Mouse (Mus musculus) gastrocnemius, postnatal 4 days (tissue): ENCODE measurements around the gene Gm10842. TPM values are rescaled to one million over a fixed set of nuclear protein-coding genes. Genes with fewer than 3 reads are reported as not detected.
"Not testable (repeated sequence)": the region's sequence is repeated elsewhere in the genome, so short reads cannot be mapped to it uniquely, and the experiment has no call there.

ENCODE experiments used
- DNase-seq, 2 experiments: peaks; one replicate each; pipeline ENCODE4 v3.0.0; 2021 to 2022; ENCODE audit warnings: low spot score in 2 of 2, mixed read lengths in 2 of 2
- long read RNA-seq, 2 experiments: library from polyadenylated mRNA; stranded (forward); transcript quantifications; one replicate each; pipeline ENCODE4 v2.0.0; 2021
- total RNA-seq, 2 experiments: library from RNA; stranded (reverse); gene quantifications; 2 replicates each; pipeline ENCODE4 v1.2.3; 2021

Gm10842 gene
- not detected for total RNA-seq
- long read RNA-seq, experiment 1, result 0 reads
- long read RNA-seq, experiment 2, result 0 reads

DNA sequence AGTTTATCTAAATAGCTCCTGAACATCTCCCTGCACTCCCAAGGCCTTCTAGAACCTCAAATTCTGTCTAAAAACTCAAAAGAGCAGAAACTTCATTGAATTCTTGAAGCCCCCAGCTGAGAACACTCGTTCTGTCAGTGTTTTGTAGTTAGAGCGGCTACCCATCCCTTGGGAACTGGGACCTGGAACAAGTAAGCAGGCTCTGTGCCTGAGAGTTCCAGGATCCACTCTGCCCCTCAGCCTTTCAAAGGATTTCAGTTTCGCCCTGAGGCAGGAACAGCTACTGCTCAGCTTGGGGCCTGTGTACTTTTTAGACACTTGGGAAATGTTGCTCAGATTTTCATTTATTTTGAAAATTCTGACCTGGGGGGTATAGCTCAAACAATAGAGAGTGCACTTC lies at the start of gene Gm10842:
Gene Gm10842, plus strand, starts transcription at position 301 of the 400 bp plus-strand sequence.
- DNase-seq, result no peak

DNA sequence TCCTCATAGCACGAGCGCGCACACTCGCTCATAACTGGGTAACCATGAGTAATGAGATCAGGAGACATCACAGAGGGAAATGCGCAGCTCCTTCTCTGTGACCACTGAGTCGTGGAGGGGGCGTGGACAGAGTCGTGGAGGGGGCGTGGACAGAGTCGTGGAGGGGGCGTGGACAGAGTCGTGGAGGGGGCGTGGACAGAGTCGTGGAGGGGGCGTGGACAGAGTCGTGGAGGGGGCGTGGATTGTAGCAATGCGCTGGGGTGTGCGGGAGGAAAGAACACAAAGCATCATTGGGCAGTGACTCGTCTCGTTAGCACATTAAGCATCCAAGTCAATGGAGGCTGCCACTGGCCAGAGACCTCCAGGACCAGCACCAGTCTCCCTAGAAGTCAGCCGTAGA lies 34.2 kb upstream of the Gm10842 start:
- not testable (repeated sequence) for DNase-seq

DNA sequence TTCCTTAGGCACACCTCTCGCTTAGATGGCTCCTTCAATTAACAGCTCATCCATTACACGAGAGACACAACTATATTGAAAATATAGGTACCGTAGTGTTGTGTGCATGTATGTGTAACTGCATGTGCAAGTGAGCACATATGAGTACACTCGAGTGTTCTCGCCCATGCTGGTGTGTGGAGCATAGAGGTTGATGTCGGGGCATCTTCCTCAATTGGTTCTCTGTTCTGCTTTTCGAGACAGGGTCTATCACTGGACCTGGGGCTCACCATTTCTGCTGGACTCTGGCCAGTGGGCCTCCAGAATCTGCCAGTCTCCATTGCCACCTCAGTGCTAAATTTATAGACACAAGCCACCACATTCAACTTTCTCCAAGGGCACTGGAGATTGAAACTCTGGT lies 28.9 kb upstream of the Gm10842 start:
- DNase-seq, result no peak

DNA sequence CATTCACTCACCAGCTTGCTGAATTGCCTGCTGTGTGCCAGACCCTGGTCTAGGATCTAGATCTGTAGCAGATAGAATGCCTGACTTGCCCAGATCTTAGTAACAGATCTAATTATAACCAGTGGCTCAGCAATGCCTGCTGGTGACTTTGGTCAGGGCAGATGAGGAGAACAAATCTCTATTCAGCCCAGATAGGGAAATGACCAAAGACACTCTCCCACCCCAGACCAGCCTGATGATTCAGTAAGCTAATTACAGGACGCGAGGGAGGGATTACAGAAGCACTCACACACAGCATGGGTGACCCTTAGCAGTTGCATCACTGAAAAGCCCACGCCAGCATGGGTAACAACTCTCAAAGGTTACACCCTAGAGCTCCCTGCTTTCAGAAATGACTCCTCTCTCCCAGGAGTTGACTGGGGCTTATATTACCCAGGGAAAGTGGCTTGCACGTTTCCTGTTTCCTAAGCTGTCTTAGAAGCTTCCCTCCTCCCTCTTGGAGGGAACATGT lies 26.1 kb upstream of the Gm10842 start:
- DNase-seq, result no peak

DNA sequence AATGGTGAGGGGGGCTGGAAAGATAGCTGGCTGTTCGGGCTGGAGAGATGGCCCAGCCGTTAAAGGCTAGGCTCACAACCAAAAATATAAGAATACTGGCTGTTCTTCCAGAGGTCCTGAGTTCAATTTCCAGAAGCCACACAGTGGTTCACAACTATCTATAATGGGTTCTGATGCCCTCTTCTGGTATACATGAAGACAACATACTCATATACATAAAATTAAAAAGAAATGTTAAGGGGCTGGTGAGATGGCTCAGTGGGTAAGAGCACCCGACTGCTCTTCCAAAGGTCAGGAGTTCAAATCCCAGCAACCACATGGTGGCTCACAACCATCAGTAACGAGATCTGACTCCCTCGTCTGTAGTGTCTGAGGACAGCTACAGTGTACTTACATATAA lies 24.9 kb upstream of the Gm10842 start:
- not testable (repeated sequence) for DNase-seq

DNA sequence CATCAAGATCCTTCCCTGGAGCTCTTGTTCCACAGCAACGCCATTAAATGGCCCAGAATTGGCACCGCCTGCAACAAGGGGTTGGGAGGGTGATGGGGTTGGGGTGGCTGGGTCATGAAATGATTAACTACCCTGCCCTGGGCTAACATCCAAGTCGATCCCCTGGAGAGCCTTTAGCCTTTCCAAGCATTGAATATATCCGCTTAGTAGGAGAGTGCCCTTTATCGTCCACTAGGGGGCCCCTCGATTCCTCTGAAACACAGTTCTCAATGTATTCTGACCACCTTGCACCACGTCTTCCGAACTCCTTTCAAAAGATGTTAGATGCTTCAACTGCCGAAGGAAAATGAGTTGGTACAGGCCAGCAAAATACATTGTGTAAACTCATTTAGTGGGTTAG lies 22.7 kb upstream of the Gm10842 start:
- peak in 1 of 2 experiments; percentile 37 for DNase-seq

DNA sequence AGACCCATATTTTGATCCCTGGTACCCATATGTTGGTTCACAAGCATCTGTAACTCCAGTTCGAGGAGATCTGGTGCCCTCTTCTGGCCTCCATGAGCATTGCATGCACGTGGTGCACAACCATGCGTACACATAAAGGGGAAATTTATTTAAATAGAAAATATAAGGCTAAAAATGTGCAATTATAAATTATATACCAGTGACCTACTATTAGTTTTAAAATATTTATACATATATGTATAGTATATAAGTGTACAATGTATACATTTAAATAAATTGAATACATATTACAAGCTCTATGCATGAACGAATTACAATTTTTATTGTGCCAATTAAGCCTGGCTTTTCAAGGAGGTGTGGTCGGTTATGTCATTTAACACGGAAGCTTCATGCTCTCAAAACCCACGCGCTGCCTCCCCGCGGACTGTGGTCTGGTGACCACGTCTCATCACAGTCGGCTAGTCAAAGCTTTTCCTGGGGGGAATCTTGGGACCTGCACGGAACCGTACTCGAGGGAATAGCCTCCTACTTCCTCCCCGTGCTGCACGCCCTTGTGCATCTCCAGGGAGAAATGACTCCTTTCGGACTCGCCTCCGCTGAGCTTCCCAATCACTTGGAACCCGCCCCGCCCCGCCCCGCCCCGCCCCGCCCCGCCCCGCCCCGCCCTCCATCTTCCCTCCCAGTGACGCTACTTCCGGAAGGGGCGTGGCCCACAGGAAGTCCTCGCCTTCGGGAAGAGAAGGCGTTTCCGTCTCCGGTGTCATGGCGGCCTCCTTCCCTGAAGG lies 20.8 kb upstream of the Gm10842 start, which contains the start of gene Mettl2:
Gene Mettl2, plus strand, starts transcription at position 691 of the 785 bp plus-strand sequence.
- peak; percentile 65 to 85 for DNase-seq

DNA sequence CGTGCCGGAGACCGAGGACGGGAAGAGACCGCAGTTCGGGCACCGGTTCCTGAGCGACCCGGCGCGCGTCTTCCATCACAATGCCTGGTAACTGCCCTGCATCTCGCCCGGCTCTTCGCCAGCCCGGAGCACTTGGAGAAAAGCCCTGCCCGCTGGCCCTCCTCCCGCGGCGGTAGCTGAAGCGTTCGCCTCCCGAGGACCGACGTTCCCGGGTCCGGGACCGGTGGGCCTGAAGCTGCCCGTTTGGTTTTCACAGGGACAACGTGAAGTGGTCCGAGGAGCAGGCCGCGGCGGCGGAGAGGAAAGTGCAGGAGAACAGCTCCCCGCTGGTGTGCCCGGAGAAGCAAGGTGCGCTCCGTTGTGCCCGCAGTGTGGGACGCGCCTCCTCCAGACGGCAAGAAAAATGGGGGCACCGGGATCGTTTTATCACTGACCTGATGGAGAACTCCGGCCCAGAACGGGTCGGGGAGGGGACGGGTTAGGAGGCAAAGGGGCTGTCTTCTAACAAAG lies 20.1 kb upstream of the Gm10842 start:
- DNase-seq, result no peak

DNA sequence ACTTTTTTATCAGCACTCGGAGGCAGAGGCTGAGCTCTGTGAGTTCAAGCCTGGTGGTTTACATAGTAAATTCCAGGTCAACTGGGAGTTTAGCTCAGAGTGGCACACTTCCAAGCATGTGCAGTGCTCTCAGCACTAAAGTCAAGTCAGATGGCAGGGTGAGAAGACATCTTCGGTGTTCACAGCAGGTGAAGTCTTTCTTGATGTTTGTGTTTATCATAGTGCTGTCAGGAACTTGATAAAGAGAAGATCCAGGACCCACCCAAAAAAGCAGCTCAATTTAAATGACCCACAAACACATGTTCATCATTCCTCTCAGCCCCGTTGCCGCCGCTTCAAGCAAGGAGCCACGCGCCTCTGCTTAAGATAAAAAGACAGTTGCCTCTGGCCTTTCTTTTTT lies 11.0 kb upstream of the Gm10842 start:
- DNase-seq, result no peak

DNA sequence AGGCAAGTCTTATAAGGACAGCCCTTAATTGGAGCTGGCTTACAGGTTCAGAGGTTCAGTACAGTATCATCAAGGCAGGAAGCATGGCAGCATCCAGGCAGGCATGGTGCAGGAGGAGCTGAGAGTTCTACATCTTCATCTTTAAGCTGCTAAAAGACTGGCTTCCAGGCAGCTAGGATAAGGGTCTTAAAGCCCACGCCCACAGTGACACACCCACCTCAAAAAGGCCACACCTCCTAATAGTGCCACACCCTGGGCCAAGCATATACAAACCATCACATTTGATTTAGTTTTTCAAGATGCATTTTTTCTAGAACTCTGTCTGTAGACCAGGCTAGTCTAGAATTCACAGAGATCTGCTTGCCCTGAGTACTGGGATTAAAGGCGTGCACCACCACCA lies 9.4 kb upstream of the Gm10842 start:
- DNase-seq, result not testable (repeated sequence)

DNA sequence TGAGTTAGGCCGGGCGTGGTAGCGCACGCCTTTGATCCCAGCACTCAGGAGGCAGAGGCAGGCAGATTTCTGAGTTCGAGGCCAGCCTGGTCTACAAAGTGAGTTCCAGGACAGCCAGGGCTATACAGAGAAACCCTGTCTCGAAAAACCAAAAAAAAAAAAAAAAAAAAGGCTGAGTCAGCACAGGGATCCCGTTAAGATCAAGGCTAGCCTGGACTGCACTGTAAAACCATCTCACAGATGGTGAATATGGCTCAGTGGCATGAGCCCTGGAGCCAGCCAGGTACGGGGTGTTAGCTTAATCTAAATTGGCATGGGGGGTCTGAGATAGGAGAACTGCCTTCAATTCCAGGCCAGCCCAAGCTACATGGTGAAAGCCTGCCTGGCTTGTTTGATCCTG lies 6.2 kb upstream of the Gm10842 start:
- DNase-seq, result not testable (repeated sequence)

DNA sequence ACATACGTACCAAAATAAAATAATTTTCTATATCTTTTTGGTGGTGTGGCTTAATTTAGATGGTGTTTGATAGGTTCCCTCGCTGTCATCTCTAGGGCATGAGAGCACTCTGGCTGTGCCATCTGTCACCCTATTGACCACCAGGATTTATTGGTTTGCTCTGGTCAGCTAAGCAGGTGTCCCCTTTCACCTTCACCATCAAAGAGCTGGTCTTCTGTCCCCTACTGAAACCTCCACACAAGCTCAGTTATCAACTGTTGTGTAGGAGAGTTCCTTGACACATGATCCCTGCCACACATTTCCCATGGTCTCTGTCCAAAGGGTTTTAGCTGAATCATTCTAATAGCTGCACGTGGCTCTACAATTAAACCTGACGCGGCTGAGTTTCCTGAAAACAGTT lies 5.6 kb upstream of the Gm10842 start:
- DNase-seq, result no peak

DNA sequence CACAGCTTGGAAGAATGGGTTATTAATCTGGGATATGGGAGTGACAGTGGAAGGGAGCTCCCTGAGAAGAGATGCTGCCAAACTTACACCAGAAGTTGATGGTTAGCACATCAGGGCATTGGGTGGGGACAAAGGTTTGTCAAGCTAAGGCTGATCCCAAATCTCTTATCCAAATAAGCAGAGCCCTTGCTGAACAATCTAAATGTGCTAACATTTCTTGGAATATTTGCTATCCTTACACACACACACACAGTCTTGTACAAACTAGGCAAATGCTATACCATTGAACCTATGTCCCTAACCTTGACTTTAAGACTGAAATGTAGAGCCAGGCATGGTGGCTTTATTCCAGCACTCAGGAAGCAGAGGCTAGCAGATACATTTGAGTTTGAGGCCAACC lies 3.1 kb upstream of the Gm10842 start:
- no peak for DNase-seq

DNA sequence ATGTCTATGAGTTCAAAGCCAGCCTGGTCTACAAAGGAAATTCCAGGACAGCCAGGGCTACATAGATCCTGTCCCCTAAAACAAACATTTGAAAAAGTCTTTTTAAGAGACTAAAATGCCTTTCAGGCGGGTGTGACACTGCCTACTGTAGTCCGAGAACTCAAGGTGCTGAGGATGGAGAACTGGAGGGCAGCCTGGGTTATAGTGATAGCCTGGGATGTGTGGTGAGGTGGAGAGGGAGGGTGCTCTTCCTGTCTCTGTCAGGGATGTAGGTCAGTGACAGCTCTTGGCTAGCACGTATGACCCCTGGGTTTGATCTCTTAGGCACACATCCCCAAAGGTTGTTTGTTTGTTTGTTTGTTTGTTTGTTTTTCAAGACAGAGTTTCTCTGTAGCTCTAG lies 2.6 kb upstream of the Gm10842 start:
- DNase-seq, result no peak

DNA sequence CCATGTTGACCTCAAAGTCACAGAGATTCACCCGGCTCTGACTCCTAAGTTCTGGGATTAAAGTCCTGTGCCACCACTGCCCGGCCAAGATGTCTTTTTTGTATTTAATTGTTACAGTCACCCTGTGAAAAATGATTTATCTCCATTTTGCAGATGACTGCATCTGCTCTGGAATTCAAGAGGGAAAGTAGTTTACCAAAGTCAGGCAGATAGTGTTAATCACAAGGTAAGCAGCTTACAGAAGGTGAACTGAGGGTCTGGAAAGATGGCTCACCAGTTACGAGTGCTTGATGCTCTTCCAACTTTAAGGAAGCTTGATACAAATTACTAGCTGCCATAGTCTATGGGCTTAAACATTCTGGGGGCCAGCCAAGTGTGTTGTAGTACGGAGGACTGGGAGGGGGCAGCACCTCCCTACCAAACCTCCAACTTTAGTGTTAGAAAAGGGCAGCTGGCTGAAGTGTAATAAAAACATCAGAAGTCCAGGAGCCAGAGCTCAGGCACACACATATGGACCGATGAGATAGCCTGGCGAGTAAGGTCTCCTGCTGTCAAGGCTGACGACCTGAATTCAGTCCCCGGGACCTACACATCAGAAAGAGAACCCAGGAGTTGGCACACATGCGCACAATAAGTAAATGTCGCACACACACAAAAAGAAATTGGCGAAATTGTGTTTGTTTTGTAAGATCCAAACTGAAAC lies 2.0 kb upstream of the Gm10842 start:
- DNase-seq, result no peak

DNA sequence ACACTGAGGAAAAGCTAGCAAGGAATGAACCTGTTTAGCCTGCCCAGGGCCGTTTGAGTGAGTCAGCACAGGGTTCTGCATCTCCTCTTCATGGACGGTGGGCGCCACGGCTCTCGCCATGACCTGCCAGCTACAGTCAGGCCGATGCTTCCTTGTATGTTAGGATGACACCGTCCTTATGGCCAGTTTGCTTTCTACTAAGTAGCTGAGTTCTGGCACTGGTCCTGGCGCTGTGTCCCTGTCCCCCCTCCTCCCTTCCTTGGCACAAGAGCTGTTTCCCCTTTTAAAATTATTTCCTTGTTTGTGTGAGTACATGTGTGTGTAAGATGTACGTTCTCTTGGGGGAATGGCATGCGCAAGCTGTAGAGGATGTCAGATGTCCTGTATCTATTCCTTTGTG lies 1.5 kb upstream of the Gm10842 start:
- DNase-seq, result no peak

DNA sequence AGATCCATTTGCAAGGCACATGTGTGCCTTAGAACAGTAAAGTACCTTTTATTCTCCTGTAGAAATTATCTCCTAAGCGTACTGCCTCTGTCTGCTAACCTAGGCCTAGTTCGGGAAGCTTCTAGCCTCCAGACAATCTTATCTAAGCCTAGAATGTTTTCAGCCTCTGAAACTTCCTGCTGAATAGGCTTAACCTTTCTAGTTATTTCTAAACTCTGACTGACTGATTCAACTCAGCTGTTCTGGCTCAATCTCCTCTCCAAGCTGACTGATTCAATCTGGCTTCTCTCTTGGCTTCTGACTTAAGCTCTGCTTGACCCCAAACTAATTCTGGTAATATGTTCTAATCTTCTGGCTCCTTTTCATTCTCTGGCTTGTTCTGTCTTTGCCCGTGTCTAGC lies 2.7 kb downstream of the Gm10842 start:
- DNase-seq, result no peak

DNA sequence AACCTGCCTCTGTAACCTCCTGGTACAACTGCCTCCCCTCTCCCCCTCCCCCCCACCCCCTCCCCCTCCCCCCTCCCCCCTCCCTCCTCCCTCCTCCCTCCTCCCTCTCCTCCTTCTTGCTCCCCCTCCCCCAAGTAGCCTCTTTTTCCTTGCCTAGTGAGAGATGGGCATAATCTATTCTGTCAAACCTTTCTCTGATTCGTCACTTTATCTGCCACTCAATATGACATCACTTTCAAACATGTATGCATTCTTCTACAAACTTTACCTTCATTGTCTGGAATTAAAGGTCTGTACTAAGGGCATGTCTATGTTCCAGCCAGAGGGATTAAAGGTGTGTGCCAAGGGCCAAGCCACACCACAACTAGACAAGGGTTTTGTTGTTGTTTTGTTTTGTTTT lies 3.1 kb downstream of the Gm10842 start:
- no peak for DNase-seq

DNA sequence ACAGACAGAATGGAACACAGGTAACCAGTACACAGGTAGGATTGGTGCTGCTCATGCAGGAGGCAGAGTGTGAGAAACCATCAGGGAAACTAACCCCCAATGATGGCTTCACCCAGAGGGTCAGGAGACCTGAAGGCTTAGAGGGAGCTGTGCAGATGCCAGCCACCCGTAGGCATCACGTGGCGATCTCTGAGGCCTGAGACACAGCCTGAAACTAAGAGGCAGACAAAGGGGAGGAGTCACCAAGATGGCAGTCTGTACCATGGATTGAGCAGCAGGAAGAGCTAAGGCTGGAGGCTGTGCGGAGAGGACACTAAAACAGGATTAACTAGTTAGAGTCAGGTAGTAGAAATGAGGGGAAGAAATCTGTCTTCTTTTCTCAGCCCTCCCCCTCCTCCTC lies 4.0 kb downstream of the Gm10842 start:
- DNase-seq, result no peak

DNA sequence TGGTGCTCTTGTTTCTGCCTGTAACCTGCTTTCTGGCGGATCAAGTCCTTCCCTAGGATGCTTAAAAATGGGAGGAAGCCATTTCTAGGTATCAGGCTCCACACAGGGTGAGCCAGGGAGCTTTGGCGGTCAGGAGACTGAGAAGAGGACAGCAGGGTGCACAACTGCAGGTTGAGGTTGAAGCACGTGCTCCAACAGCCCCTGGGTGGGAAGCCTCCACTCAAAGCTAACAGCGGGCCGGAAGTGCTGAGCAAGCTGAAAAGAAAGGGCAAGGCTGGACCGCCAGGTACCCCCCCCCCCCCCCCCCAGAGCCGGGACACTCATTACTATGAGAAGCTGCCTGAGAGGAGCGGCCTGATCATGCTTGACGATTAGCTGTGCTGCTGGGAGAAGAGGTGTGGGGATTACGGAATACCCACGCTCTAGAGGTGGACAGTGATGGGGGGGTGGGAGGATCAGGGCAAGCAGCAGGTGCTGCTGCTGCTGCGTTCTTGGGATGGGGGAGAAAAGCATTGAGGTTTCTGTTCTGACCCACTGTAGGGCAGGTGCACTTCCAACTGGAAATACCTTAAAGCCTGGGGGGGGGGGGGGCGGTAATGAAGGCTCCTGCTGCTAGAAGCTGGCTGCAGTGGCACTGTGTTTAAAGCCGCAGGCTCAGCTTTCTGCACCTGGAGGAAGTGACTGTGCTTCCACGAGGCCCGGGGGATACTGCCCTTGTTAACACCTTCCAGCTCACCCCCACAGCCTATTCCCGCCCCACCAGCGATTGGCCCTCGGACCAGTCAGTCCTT lies 4.7 kb downstream of the Gm10842 start:
- DNase-seq, result no peak

DNA sequence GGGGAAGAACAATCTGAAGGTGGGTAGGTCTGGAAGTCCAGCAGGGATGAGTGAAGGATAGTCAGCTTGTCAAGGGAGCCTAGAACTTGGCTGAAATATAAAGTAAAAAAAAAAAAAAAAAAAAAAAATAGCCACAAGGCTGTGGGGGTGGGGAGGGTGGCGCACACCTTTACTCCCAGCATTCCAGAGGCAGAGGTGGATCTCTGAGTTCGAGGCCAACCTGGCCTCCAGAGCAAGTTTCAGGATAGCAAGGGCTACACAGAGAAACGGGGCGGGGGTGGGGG lies 5.3 kb downstream of the Gm10842 start:
- no peak for DNase-seq
